Mouse (Mus musculus) fibroblast of lung, adult 2 months (primary cell): ENCODE data around the gene Iqgap3.
A peak's percentile ranks its signal among the peaks of the same experiment; 100 is the strongest.

ENCODE experiments used
- DNase-seq: peaks from one replicate; pipeline ENCODE4 v3.0.0-alpha.2; 2011; ENCODE audit warnings: low read depth

The Iqgap3 gene

DNA sequence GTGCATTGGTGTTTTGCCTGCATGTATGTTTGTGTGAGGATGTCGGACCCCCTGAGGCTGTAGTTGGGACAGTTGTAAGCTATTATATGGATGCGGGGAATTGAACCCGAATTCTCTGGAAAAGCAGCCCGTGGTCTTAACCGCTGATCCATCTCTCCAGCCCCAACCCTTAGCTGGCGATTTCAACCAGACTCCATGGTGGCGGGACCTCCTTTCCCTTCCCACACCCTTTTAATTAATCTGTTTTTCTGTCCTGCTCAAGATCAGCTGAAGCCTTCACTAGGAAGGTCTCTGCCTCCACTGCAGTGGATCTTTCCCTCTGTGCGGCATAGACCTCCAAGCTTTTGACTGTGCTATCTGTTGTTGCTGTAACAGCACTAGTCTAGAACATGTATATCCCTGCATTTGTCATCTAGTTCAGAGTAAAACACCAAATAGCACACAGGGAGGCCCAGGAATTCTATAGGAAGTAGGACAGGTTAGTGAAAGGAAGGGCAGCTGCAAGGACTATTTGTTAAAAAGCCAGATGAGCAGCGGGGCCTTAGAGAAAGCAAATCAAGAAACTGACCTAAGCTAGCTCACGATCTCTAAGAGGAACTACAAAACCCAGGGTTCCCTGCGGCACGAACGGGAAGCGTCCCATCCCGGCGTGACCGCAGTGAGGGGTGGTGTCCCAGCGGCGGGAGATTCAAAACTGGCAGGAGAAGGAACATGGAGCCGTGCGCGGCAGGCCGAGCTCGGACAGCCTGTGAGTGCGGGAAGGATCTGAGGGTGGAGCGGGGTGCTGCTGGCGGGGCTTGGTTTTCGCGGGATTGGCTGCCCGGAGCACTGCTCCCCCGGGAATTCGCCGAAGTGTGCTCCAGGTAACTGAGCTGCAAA, at the start of gene Iqgap3:
TSS of gene Iqgap3 (plus strand) at position 627 of the 879 bp plus-strand sequence.
- peak; percentile 78 for DNase-seq

DNA sequence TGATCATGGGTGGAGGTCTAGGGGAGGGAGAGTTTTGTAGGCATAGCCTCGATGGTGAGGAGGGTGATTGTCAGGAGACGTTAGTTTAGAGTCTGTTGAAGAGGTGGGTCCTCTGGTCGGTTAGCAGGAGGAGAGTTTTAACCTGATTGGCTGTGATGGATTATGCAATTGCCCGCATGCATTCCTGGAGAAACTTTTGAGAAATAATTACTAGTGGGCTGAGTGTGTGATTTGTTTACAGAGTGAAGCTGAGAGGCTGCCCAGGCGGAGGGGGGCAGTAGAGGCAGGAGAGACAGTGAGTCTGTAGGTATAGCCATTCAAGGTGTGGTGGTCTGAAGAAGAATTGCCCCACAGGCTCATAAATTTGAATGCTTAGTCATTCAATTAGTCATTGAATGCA, 48.3 kb upstream of the Iqgap3 start:
- DNase-seq, result no peak

DNA sequence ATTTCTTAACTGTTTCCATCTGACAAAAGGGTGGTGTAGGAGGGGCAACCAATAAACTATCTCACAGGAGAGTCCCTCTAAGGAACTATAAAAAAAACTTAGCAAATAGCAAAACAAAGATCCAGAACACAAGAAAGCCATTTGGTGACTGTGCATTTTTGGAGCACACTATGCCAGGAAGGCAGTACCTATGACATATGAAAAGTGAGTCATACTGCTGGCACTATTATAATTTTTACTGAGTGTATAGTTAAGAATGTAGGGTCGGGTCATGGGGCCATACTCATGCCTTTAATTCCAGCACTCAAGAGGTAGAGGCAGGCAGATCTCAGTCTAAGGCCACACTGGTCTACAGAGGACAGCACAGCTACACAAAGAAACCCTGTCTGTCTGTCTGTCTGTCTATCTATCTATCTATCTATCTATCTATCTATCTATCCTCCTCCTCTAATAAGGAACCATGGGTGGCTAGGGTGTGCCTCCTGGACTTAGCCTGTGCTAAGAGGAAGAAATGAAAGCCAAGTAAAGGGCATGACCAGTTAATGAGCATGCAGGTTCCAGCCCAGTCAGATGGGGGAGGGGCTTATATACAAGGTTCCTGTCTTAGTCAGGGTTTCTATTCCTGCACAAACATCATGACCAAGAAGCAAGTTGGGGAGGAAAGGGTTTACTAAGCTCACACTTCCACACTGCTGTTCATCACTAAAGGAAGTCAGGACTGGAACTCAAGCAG, 46.0 kb upstream of the Iqgap3 start:
- no peak for DNase-seq

DNA sequence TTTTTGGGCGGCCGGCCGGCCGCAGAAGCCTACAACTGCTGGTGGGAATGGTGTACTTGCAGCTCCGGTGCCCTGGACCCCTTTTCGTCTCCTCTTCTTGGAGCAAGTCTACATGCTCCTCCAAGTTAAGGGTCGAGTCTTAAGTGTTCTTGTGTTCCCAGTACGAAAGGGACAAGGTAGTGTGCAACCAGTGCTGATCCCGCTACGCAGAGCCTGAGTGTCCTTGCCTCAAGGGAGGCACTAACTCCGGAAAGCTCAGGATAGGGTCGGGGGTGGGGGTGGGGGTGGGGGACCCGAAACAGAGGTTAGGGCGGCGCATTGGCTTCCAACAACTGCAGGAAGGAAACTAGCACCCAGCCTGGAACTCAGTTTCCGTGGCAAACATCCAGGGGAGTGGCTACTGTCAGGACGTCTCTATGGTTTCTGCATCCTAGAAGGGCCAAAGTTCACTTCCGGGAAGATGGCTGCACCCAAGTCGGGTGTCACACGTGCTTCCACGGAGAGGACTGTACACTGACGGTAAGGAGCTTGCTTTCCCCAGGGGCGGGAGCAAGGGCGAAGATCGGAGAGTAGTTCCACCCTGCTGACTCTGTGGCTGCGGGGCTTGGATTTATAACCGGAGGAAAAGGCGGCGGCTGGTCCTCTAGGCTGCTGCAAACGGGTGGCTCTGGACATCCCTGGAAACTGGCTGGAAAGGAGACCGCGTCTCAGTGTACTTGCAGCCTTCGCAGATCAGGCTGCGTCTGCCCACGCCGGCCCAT, 38.9 kb upstream of the Iqgap3 start, which contains the start of gene Gpatch4:
TSS of gene Gpatch4 (plus strand) at position 448 of the 761 bp plus-strand sequence.
- DNase-seq, result peak; percentile 61

DNA sequence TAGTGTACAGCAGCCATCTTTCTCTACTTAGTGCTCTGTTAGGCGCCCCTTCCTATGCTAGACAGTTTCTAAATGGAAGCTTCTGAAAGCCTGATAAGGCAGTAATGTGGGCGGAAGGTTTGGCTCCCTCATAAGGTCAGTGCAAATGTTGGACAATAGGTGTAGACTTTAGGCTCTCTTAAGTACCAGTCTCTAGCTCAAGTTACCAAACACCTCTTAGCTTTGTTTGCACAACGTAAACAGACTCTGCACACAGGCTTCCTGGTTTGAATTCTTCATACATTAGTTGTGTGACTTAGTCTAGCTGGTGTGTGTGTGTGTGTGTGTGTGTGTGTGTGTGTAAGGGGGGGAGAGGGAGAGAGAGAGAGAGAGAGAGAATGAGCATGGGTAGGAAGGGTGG, 32.2 kb upstream of the Iqgap3 start:
- no peak for DNase-seq

DNA sequence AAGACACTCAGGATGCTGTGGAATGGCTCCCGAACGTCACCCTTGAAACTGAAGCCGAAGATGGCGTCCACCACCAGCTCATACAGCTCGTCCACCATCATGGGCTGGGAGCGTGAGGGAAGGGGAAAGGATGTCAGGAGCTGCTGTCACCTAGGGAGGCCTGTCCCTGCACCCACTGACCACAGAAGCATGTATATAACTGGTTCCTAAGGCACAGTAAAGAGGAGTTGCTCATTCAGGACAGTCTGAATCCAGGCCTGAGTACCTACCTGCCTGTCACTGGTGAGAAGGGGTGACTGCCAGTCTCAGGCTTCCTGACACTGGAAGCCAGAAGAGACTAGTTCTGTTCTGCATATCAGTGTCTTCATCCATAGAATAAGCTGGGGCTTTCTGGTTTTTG, 24.7 kb upstream of the Iqgap3 start:
- DNase-seq, result no peak

DNA sequence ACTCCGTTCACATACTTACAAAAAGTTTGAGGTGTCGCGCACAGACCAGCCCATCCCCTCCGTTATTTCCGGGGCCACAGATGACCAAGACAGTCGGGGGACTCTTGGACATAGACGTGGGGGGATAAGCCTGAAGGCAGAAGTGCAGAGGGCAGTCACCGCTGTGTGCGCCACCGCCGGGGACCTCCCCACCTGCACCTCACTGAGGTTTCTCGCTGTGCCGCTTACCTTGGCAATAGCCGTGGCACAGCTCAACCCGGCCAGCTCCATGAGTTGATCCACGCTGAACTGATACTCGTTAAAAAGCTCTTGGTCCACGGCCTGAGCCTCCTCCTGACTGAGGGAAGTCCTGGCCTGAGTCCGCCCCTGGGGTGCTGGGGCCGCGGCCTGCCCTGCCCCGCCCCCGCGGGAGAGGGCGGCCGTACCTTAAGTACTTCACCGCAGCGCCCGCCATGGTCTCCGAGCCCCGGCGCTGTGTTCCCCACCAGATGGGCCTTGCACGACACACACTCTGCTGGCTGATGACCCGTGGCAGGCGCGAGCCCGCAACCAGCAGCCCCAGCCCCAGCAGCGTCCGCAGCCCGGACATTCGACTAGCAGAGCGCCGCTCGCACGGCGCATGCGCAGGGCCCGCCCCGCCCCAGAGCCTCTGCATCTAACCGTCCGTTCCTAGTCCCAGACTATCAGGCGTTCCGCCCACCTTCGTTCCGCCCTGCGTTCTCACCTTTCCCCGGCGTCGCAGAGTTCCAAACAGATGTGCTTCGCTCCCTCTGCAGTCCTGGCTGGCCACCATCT, 23.7 kb upstream of the Iqgap3 start, which contains the start of gene Naxe:
TSS of gene Naxe (minus strand) at position 594 of the 795 bp plus-strand sequence.
- peak; percentile 66 for DNase-seq

DNA sequence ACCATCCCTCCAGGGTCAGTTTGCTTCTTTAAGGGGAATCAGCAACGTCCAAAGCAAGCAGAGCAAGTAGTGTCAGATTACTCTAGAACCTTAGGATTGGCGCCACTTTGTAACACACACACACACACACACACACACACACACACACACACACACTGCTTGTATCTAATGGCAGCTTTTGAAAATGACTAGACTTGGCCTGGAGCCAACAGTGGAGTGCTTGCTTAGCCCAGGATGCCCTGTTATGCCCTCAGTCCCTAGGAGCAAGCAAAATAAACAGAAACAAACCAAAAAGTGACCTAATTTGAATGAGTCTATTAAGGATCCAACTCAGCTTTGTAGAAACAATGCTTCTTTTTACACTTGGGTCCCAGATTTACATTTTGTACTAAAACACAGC, 13.4 kb upstream of the Iqgap3 start:
- no peak for DNase-seq

DNA sequence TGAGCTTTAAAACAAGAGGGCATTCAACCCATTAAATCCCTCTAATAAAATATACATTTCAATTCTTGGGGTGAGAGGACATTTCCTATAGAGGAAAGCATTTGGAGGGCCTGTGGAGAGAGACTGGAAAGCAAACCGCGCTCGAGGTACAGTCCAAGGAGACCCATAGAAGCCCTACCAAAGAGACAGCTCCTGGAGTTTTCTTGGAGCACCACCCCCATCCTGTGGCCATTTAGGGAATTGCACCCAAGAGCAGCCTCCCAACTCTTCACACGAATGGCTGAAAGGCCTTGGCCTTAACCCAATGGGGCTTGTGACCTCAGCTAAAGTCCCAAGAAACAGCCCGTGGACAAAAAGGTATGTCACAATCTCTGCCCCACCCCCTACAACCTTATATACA, 10.0 kb upstream of the Iqgap3 start:
- peak; percentile 62 for DNase-seq

DNA sequence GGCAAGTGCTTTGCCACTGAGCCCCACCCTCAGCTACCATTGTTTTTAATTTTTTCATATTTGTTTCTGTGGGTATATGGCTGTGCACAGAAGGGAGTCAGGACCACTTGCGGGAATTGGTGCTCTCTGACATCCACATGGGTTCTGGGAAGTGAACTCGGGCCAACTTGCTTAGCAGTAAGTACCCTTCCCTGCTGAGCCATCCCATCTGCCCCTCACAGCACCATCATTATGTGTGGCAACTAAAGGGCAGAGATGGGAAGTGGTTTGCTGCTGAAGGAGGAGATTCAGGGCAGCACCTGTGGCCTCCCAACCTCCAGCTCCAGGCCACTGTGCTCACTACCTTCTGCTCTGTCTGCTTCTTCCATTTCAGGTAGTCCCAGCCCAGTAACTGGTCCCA, 8.1 kb upstream of the Iqgap3 start:
- no peak for DNase-seq

DNA sequence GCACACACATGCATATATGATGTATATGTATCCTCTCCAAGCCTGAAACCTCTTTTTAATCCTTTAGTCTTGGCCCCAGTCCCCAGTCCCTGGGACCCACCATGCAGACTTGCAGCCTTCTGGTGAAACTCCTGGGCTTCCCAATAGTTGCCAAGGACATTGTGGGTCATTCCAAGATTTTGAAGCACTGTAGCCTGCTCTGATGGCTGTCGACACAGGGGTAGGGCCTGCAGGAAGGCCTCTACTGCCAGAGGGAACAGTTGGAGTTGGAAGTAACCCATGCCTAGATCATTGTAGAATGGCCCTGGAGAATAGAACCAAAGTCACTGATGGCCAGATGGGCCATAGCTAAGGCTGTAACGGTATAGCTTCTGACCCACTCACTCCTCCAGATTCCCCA, 7.4 kb upstream of the Iqgap3 start:
- DNase-seq, result no peak

DNA sequence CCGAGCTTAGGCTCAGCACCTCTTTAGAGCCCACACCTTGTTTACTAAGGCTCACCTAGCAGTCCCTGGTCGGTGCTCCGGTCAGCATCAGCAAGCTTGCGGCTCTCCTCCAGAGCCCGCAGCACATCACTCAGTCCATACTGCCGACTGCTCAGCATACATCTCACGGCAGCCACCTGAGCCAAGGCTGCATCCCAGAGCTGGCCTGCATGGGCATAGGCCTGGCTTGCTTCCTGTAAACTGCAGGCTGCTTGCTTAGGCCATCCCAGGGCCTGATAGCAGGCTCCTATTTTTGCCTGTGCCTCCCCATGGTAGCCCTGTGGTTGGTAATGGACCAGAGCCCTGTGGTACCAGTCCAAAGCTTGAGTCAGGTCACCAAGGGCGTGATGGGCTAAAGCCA, 7.0 kb upstream of the Iqgap3 start:
- DNase-seq, result no peak

DNA sequence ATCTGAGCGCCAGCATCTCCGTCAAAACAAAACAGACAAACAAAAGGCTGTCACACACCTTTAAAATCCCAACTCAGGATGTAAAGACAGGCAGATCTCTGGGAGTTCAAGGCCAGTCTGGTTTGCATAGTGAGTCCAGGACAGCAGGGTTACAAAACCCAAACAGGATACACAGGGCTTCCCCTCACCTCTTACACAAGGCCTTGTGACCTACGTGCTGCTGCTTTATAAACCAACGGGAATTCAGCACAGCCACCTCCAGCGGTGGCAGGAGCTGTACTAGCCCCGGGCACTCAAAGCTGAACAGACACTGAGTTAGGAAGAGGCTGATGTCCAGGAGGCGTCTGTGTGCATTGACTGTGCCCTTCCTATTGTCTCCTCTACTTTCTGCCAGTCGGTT, 4.3 kb upstream of the Iqgap3 start:
- DNase-seq, result no peak

DNA sequence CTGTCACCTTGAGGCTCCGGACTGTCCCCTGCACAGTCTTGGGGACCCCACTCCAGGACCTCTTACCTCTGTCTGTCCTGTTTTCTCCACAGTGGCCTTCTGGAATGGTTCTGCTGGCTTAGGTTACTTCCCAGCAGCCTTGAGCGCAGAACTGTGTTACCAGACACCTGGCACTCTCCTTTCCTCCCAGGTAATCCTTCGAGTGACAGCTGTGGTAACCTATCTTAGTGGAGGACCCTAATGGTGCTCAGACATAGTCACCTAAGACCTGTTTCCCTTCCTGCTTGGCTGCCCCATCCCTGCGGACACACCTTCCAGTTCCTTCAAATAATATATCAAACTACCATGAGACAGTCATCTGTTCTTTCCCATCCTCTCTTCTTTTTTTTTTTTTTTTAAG, 3.6 kb upstream of the Iqgap3 start, which contains the start of gene Ttc24:
TSS of gene Ttc24 (minus strand) at position 101 of the 400 bp plus-strand sequence.
- DNase-seq, result no peak

DNA sequence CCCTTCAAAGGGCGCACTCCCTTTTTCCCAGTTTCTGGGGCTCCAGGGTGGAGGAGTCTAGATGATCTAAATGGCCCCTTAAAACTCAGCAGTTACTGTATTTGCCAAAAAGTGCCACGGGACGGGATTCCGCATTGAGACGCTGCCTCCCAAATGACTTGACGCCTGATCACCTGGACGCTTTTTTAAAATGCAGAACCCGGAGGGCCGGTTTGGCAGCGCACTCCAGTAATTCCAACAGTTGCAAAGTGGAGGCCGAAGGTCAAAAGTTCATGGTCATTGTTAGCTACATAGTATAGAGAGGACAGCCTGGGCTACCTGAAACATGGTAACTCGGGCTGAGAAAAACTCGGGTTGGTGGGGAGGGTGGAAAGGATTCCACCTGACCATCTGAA, 450 bp downstream of the Iqgap3 start:
- no peak for DNase-seq

DNA sequence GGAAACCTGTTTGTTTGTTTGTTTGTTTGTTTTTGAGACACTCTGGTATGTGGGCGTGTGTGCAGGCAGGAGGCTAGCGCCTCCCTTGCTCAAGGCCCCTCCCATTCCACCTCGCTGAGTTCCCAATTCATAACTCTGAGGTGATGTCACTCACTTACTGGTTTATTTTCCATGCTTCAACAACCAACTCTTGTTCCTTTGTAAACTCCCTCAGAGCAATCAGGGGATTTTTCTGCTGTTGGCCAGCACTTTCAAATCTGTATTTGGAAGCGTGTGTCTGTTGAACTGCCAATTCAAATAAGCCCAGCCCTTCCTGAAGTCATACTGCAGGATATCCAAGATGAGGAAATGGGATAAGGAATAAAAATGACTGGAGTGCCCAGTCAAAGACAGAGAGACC, 892 bp downstream of the Iqgap3 start:
- peak; percentile 68 for DNase-seq

DNA sequence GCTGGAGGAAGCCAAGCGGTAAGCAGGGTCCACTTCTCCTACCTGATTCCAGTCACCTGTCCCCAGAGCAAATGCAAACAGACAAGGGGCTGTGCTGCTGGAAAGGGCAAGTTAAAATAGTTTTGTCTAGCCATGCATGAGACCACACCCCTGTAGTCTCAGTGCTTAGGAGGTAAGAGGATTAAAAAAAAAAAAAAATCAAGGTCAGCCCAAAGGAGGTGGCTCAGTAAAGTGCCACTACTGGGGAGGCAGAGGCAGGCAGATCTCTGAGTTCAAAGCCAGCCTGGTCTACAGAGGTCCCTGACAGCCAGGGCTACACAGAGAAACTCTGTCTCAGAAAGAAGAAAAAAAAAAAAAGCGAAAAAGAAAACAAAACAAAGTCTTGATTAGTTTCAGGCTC, 2.2 kb downstream of the Iqgap3 start:
- DNase-seq, result no peak

DNA sequence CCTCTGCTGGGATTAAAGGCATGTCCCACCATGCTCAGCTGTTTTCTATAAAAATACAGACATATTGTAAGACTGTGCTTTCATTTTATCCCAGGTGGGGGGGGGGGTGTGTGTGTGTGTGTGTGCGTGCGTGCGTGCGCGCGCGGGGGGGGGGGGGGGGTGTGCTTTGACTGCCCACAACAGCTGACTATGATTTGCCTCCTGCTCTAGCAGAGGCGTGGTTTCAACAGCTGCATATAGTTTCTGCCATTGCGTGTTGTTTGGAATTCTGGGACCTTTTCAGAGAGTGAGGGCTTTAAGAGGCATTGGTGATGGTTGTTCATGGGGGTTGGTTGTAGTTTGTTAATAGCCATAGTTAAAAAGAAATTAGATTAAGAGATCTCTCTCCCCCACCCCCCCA, 3.7 kb downstream of the Iqgap3 start:
- DNase-seq, result no peak

DNA sequence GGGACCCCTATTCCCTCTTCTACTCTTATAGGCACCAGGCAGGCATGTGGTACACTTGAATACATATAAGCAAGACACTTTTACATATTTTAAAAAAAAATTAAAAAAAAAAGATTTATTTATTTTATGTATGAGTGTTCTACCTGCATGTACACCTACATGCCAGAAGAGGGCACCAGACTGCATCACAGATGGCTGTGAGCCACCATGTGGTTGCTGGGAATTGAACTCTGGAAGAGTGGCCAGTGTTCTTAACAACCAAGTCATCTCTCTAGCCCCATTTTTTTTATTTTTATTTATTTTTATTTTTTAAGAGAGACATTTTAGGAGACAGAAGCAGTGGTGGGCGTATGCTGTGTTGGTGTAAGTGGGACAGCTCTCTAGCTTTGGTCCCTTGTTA, 5.9 kb downstream of the Iqgap3 start:
- no peak for DNase-seq

DNA sequence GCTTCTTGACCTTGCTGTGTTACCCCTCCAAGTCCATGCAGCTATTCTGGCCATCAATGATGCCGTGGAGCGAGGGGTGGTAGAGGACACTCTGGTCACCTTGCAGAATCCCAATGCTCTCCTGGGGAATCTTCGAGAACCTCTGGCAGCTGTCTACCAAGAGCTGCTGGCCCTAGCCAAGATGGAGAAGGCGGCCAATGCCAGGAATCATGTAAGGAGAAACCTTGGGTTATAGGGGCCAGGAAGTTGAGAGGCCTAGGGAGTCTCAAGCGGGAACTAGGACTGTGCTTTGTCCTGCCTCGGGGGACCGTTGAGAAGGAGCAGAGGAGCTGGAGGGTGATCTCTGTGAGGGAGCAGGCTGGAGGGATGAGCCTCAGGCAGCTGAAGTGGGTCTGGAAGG, 8.3 kb downstream of the Iqgap3 start:
- DNase-seq, result no peak

DNA sequence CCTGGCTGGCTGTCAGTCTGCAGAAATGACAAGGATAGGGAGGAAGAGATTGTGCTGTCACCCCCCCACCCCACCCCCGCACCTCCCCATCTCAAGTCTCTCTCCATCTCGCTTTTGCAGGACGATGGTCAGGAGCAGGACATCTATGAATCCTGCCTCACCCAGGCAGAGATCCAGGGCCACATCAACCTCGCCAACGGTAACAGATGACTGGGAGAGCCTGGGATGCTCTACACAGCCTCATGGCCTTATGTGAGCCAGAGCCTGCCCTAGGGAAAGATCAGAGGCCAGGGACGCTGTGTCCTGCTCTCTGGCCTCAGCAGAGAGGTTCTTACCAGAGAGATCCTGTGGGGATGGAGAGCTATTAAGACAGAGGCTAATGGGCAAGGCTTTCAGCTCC, 8.8 kb downstream of the Iqgap3 start:
- no peak for DNase-seq

DNA sequence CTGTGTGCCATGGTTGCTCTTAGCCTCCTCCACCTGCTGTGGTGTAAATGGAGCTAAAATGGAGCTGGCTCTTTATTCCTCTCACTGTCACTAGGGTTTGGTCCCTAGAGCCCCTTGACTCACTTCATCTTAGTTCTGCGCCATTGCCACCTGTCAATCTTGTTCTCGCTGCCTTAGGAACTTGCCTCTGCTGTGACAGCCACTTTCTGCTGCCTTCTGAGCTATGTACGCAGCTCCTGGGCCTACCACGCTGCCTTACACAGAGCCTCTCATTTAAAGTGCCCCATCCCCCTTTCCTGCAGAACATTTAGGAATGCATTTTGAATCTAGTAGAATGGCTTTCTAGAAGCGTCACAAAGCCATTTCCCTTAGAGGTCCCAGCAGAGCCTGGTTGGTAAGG, 12.4 kb downstream of the Iqgap3 start:
- no peak for DNase-seq
